Mouse (Mus musculus): ENCODE measurements around the gene Cd47. TPM values are rescaled to one million over a fixed set of nuclear protein-coding genes. Genes with fewer than 3 reads are reported as not detected.

Cd47 gene
- 61.0 TPM for polyA plus RNA-seq (2014; fragmentation: Illumina TruSeq; extraction: RNeasy Lipid Tissue Mini Kit (QIAGEN cat#74804); ENCODE audit: low read depth, low replicate concordance)

DNA sequence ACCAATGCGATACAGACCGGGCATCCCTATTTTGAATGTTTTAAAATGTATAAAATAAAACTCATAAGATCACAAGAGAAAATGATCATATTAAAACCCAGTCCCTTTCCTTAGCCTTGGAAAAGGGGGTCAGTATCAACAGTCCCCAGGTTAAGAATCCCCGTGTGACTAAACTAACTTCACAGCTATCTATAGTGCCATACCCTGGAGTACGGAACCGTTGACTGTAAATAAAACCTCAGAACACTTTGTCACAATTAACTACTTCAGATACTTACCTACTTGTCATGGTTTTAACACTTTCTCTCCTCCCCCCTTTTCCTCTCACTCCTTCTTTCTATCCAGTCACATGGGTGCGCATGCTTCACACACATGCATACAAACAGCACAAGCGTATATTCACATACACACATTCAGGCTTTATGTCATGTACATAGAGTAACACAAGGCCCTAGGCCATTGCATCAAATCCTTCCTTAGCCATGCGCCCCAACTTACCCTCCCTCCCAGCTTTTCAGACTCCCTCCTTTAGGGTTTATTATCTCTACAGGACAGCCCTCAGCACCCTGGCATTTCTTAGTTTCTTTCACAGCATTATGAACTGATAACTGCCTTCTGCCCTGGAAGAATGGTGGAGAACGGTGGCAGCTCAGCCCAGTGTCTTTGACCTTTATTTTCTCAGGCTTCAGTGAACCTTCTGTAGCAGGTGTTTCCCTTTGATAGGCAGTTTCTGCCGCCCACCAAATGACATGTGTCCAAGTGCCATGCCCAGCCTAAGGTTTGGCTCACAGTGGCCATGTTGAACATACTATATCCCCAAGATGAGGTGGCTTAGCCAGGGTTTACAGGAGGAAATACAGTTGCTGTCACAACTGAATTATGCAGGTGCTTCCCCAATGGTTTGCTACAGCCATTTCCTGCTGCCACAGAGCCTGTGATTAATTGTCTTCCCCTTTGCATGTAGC, at the start of gene Cd47:
Gene Cd47 (plus strand): TSS at position 937 of the 965 bp plus-strand sequence.

Other genes with a start within 250 kb of the Cd47 start
- 15.4 TPM for gene Ift57, start 101.3 kb upstream of the Cd47 start, polyA plus RNA-seq (2014; fragmentation: Illumina TruSeq; extraction: RNeasy Lipid Tissue Mini Kit (QIAGEN cat#74804); ENCODE audit: low read depth, low replicate concordance)